Mouse (Mus musculus) MEL (cell line): ENCODE measurements at regions not wholly inside any gene's neighbourhood (a gene's known extent, or its start where the extent isn't known, plus 50 kb on each side); places are given as distances from the start of the nearest gene placed in this dataset.

Source experiments
- DNase-seq: peaks from one replicate; pipeline ENCODE4 v3.0.0; 2011; ENCODE audit warnings: low read depth, low spot score
- H3K27ac ChIP-seq: 2 replicates; pipeline ENCODE4 v1.5.1; 2012; ENCODE audit warnings: low read depth, mild to moderate bottlenecking, control low read depth, low read length, moderate library complexity; ENCODE audit not compliant: control insufficient read depth
- H3K27me3 ChIP-seq, 2 experiments: fragments of 150-350 bp in 1 of 2; sonication (generic) in 1 of 2; 2 replicates each; pipeline ENCODE4 v1.6.1; 2012; ENCODE audit warnings: low read length in 2 of 2, mild to moderate bottlenecking in 2 of 2, improper control_type of control experiment in 1 of 2, moderate library complexity in 1 of 2; ENCODE audit not compliant: insufficient read depth in 2 of 2, control insufficient read depth in 1 of 2
- H3K36me3 ChIP-seq, 2 experiments: 2 replicates each; pipeline ENCODE4 v1.6.1; 2012 to 2014; ENCODE audit warnings: low read length in 2 of 2, improper control_type of control experiment in 1 of 2, inconsistent platforms in 1 of 2, mild to moderate bottlenecking in 1 of 2; ENCODE audit not compliant: insufficient read depth in 2 of 2, control insufficient read depth in 1 of 2
- H3K4me1 ChIP-seq, 2 experiments: fragments of 150-350 bp in 1 of 2; sonication (generic) in 1 of 2; 2 replicates each; pipeline ENCODE4 v1.6.1; 2012; ENCODE audit warnings: low read length in 2 of 2, improper control_type of control experiment in 1 of 2, mild to moderate bottlenecking in 1 of 2; ENCODE audit not compliant: insufficient read depth in 2 of 2, control insufficient read depth in 1 of 2
- H3K4me3 ChIP-seq, 2 experiments: fragments of 150-350 bp in 1 of 2; sonication (generic) in 1 of 2; 2 replicates each; pipeline ENCODE4 v1.5.1; 2012; ENCODE audit warnings: low read depth in 2 of 2, low read length in 2 of 2, mild to moderate bottlenecking in 2 of 2, moderate library complexity in 2 of 2, control low read depth in 1 of 2, improper control_type of control experiment in 1 of 2; ENCODE audit not compliant: control insufficient read depth in 1 of 2, insufficient read depth in 1 of 2
- H3K79me2 ChIP-seq: 2 replicates; pipeline ENCODE4 v1.6.1; 2012; ENCODE audit warnings: mild to moderate bottlenecking, low read length, moderate library complexity; ENCODE audit not compliant: control insufficient read depth, poor library complexity, insufficient read depth
- H3K9ac ChIP-seq: 2 replicates; pipeline ENCODE4 v1.6.1; 2012; ENCODE audit warnings: low read depth, mild to moderate bottlenecking, control low read depth, low read length, moderate library complexity; ENCODE audit not compliant: control insufficient read depth, poor library complexity, severe bottlenecking
- H3K9me3 ChIP-seq: fragments of 150-350 bp; sonication (generic); replicated peaks from 2 replicates; pipeline ENCODE4 v1.6.1; 2012; ENCODE audit warnings: mild to moderate bottlenecking, low read length, improper control_type of control experiment, moderate library complexity; ENCODE audit not compliant: insufficient read depth
- BHLHE40 ChIP-seq: IDR thresholded peaks from 2 replicates; pipeline ENCODE4 v1.6.1; 2012; ENCODE audit warnings: low read depth, mild to moderate bottlenecking, inconsistent platforms, low read length, improper control_type of control experiment, borderline replicate concordance
- CTCF ChIP-seq, 3 experiments: IDR thresholded peaks in 2 of 3; conservative IDR thresholded peaks in 1 of 3; 2 replicates each; pipeline ENCODE4 v1.5.1; 2011 to 2012; ENCODE audit warnings: low read length in 3 of 3, low read depth in 2 of 3, mild to moderate bottlenecking in 2 of 3, improper control_type of control experiment in 1 of 3, inconsistent platforms in 1 of 3, mixed read lengths in 1 of 3, moderate library complexity in 1 of 3; ENCODE audit not compliant: control insufficient read depth in 1 of 3, insufficient read depth in 1 of 3, poor library complexity in 1 of 3, severe bottlenecking in 1 of 3
- EP300 ChIP-seq, 2 experiments: IDR thresholded peaks; 2 replicates each; pipeline ENCODE4 v1.6.1; 2011; ENCODE audit warnings: improper control_type of control experiment in 2 of 2, low read length in 2 of 2, low read depth in 1 of 2, mild to moderate bottlenecking in 1 of 2
- GATA1 ChIP-seq: IDR thresholded peaks from 2 replicates; pipeline ENCODE4 v1.6.1; 2011; ENCODE audit warnings: low read depth, low read length, improper control_type of control experiment
- HCFC1 ChIP-seq: IDR thresholded peaks from 2 replicates; pipeline ENCODE4 v1.6.1; 2012; ENCODE audit warnings: low read depth, mild to moderate bottlenecking, inconsistent platforms, low read length, improper control_type of control experiment, moderate library complexity
- MAFK ChIP-seq: IDR thresholded peaks from 2 replicates; pipeline ENCODE4 v1.6.1; 2011; ENCODE audit warnings: low read depth, mild to moderate bottlenecking, low read length, improper control_type of control experiment, borderline replicate concordance
- MAX ChIP-seq: IDR thresholded peaks from 2 replicates; pipeline ENCODE4 v1.6.1; 2011; ENCODE audit warnings: low read length, improper control_type of control experiment
- MAZ ChIP-seq: IDR thresholded peaks from 2 replicates; pipeline ENCODE4 v1.6.1; 2012; ENCODE audit warnings: low read depth, mild to moderate bottlenecking, inconsistent platforms, low read length, improper control_type of control experiment
- MEF2A ChIP-seq: IDR thresholded peaks from 2 replicates; pipeline ENCODE4 v1.6.1; 2014; ENCODE audit warnings: low read depth, mild to moderate bottlenecking, inconsistent platforms, low read length, improper control_type of control experiment; ENCODE audit not compliant: poor library complexity, insufficient replicate concordance, severe bottlenecking; ENCODE audit errors: extremely low read depth
- MYB ChIP-seq: IDR thresholded peaks from 2 replicates; pipeline ENCODE4 v1.6.1; 2011; ENCODE audit warnings: mild to moderate bottlenecking, low read depth, low read length, improper control_type of control experiment
- POLR2AphosphoS2 ChIP-seq: IDR thresholded peaks from 2 replicates; pipeline ENCODE4 v1.6.1; 2011; ENCODE audit warnings: low read length, improper control_type of control experiment
- RCOR1 ChIP-seq: IDR thresholded peaks from 2 replicates; pipeline ENCODE4 v1.6.1; 2012; ENCODE audit warnings: low read depth, mild to moderate bottlenecking, inconsistent platforms, low read length, improper control_type of control experiment
- SMC3 ChIP-seq: IDR thresholded peaks from 2 replicates; pipeline ENCODE4 v1.6.1; 2011; ENCODE audit warnings: low read depth, low read length, improper control_type of control experiment
- TAL1 ChIP-seq: IDR thresholded peaks from 2 replicates; pipeline ENCODE4 v1.6.1; 2012; ENCODE audit warnings: mild to moderate bottlenecking, inconsistent platforms, low read length, moderate library complexity, mixed read lengths
- TCF12 ChIP-seq: IDR thresholded peaks from 2 replicates; pipeline ENCODE4 v1.6.1; 2014; ENCODE audit warnings: low read depth, mild to moderate bottlenecking, inconsistent platforms, low read length, improper control_type of control experiment, moderate library complexity
- USF2 ChIP-seq, 2 experiments: IDR thresholded peaks; 2 replicates each; pipeline ENCODE4 v1.6.1; 2011 to 2012; ENCODE audit warnings: improper control_type of control experiment in 2 of 2, low read length in 2 of 2, borderline replicate concordance in 1 of 2, inconsistent platforms in 1 of 2, low read depth in 1 of 2, mild to moderate bottlenecking in 1 of 2; ENCODE audit not compliant: insufficient read depth in 1 of 2

- DNase-seq, result no peak
- H3K36me3 ChIP-seq, result 0 out of 4 replicates have a peak, but pooled peaks cover 0 to under 1% of the 10 kb centered on the region in 2 experiments
- H3K27me3 ChIP-seq, result peaks cover 3 to 11% of the 10 kb centered on the region in 2 experiments
- no peak for TF ChIP-seq USF2 (IDR thresholded peaks at IDR 0.05; ENCODE audit: borderline replicate concordance in 1 of 2, insufficient read depth in 1 of 2, low read depth in 1 of 2, low read length in 2 of 2)
- TF ChIP-seq CTCF (IDR thresholded peaks at IDR 0.05 in 2 of 3, conservative IDR thresholded peaks at IDR 0.05 in 1 of 3; ENCODE audit: control insufficient read depth in 1 of 3, insufficient read depth in 1 of 3, low read depth in 2 of 3, low read length in 3 of 3, poor library complexity in 1 of 3, severe bottlenecking in 1 of 3), result no peak
- TF ChIP-seq GATA1, result no peak
- H3K9ac ChIP-seq, result no peak overlapping the region
- H3K79me2 ChIP-seq, result no peaks in the 10 kb centered on the region
- no peak overlapping the region for H3K27ac ChIP-seq
- H3K4me1 ChIP-seq, result peaks cover 0 to 4% of the 10 kb centered on the region in 2 experiments; a peak in 2 of 4 replicates
- no peak overlapping the region for H3K4me3 ChIP-seq
- H3K9me3 ChIP-seq, result no peaks in the 10 kb centered on the region
Measured at GRCm38 (mm10) chr14:55386773-55387172, 91.8 kb upstream of the Dhrs4 start.

GRCm38 (mm10) chr14:55387378-55387777 is 91.2 kb upstream of the Dhrs4 start:
- DNase-seq, result no peak
- no peaks in the 10 kb centered on the region for H3K9me3 ChIP-seq
- H3K4me3 ChIP-seq, result no peak overlapping the region
- no peaks in the 10 kb centered on the region for H3K79me2 ChIP-seq
- H3K9ac ChIP-seq, result no peak overlapping the region
- H3K27me3 ChIP-seq, result peaks cover 3 to 11% of the 10 kb centered on the region in 2 experiments
- H3K36me3 ChIP-seq, result 0 out of 4 replicates have a peak, but pooled peaks cover 0 to 3% of the 10 kb centered on the region in 2 experiments
- H3K27ac ChIP-seq, result no peak overlapping the region
- no peak for TF ChIP-seq MAX
- no peak for TF ChIP-seq MYB
- no peak for TF ChIP-seq RCOR1
- no peak for TF ChIP-seq POLR2AphosphoS2
- TF ChIP-seq BHLHE40, result no peak
- TF ChIP-seq MAZ, result no peak
- TF ChIP-seq TAL1, result no peak
- TF ChIP-seq, all 39 proteins: peak for 0
- peaks cover 0 to 8% of the 10 kb centered on the region in 2 experiments; a peak in 2 of 4 replicates for H3K4me1 ChIP-seq

DNA sequence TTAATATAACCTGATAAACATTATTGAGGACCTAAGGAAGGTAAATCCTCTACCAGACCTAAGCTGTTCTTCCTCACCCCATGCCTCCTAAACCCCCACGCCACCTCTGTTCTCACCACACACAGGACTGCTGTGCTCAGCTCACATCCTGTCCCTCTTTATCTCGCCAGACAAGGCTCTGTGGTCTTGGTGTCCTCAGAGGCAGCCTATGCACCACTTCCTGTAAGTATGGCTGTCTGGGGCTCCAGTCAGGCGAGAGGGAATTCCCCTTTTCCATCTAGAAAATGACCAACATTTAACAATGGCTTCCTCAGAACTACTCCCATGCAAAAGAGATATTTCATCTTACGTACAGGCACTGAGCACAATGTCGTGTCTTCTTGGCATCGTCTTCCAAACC is 86.2 kb upstream of the Dhrs4 start:
- Histone ChIP-seq H3K27ac (no peak overlapping the region), H3K9ac (no peak overlapping the region), H3K9me3 (no peaks in the 10 kb centered on the region), H3K4me3 (no peak overlapping the region), H3K4me1 (peaks cover 0 to 12% of the 10 kb centered on the region in 2 experiments; a peak in 2 of 4 replicates)
- TF ChIP-seq GATA1 (peak; percentile 61; the same call in 1 of the 2 replicates), SMC3 (no peak), MEF2A (no peak), TAL1 (peak; percentile 85), MAFK (no peak), HCFC1 (no peak), EP300 (IDR thresholded peaks at IDR 0.05; ENCODE audit: low read depth in 1 of 2, low read length in 2 of 2) (peak; percentile 80 to 82), TCF12 (peak; percentile 64)
- TF ChIP-seq, all 39 proteins: peak for 4
- Histone ChIP-seq H3K79me2 (no peaks in the 10 kb centered on the region), H3K36me3 (0 out of 4 replicates have a peak, but pooled peaks cover 0 to 3% of the 10 kb centered on the region in 2 experiments), H3K27me3 (peaks cover 2 to 3% of the 10 kb centered on the region in 2 experiments; a peak in 3 of 4 replicates)
- DNase-seq, result peak; percentile 79
